Mouse (Mus musculus): ENCODE measurements around the gene Fryl. TPM values are rescaled to one million over a fixed set of nuclear protein-coding genes. Genes with fewer than 3 reads are reported as not detected.

The Fryl gene
- polyA plus RNA-seq, 1 experiment, result 157 TPM

GRCm38 (mm10) chr5:73273171-73273570 is 16.8 kb upstream of the Fryl start:
- TF ChIP-seq CTCF (IDR thresholded peaks at IDR 0.05; ENCODE audit: control insufficient read depth, insufficient read depth, low read length) (no peak), POLR2A (IDR thresholded peaks at IDR 0.05; ENCODE audit: borderline replicate concordance, control insufficient read depth, low read depth, low read length) (no peak)
- Histone ChIP-seq H3K4me3 (replicated peaks; ENCODE audit: control insufficient read depth, low read depth, low read length) (no peak overlapping the region), H3K4me1 (ENCODE audit: control insufficient read depth, insufficient read depth, low read length) (no peaks in the 10 kb centered on the region), H3K27ac (ENCODE audit: control insufficient read depth, insufficient read depth, low read depth, low read length, poor library complexity) (no peak overlapping the region)
- WGBS, result 88% methylated on average over 4 of the region's 4 CpGs

DNA sequence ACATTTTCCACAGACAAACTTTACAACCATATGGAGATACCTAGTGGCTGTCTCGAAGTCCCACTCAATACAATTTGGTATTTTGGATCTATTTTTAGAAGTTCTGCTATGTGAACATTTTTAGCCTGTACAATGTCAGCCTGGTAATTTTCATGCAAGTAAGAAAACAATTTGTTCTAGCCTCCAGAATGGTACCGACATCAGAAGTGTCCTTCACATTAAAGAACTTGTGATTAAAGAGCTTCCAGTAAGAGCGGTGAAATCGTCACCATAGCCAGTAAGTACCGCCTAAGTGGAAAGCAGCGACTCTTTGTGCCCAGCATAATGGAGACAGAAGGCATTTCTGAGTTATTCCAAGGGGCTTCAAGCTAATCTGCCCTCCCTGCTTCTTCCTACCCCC is 14.2 kb upstream of the Fryl start:
- TF ChIP-seq CTCF (IDR thresholded peaks at IDR 0.05; ENCODE audit: control insufficient read depth, insufficient read depth, low read length) (no peak), POLR2A (IDR thresholded peaks at IDR 0.05; ENCODE audit: borderline replicate concordance, control insufficient read depth, low read depth, low read length) (no peak)
- 77% methylated on average over 6 of the region's 6 CpGs for WGBS
- H3K4me3 ChIP-seq (replicated peaks; ENCODE audit: control insufficient read depth, low read depth, low read length), result no peak overlapping the region
- no peak overlapping the region for H3K27ac ChIP-seq (ENCODE audit: control insufficient read depth, insufficient read depth, low read depth, low read length, poor library complexity)
- no peaks in the 10 kb centered on the region for H3K4me1 ChIP-seq (ENCODE audit: control insufficient read depth, insufficient read depth, low read length)

DNA sequence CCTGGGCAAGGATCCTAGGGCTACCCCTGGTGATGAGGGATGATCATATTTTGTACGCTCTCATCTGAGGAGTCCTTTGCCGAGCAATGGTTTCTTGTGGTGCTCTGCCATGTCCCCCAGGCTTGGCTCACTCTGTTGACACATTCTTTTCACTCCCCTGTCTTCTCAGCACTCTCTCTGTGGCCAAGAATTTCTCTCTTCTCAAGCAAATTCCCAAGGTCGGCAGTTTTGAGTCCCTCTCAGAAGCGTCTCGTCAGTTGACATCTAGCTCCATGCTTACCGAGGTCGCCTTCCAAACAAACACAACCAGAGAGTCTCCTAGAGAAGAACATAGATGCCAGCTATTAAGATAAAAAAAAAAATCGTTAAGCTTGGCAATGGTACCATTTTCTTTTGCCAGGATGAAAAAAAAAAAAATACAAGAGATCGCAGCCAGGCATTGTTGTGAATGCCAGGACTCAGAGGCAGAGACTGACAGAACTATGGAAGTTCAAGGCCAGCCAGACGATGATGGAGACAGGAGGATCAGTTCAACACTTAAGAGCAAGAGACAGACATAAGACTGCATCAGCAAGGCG is 12.3 kb upstream of the Fryl start:
- TF ChIP-seq CTCF (IDR thresholded peaks at IDR 0.05; ENCODE audit: control insufficient read depth, insufficient read depth, low read length) (no peak), POLR2A (IDR thresholded peaks at IDR 0.05; ENCODE audit: borderline replicate concordance, control insufficient read depth, low read depth, low read length) (no peak)
- H3K27ac ChIP-seq (ENCODE audit: control insufficient read depth, insufficient read depth, low read depth, low read length, poor library complexity), result no peak overlapping the region
- 87% methylated on average over 11 of the region's 11 CpGs for WGBS
- H3K4me1 ChIP-seq (ENCODE audit: control insufficient read depth, insufficient read depth, low read length), result no peaks in the 10 kb centered on the region
- no peak overlapping the region for H3K4me3 ChIP-seq (replicated peaks; ENCODE audit: control insufficient read depth, low read depth, low read length)

DNA sequence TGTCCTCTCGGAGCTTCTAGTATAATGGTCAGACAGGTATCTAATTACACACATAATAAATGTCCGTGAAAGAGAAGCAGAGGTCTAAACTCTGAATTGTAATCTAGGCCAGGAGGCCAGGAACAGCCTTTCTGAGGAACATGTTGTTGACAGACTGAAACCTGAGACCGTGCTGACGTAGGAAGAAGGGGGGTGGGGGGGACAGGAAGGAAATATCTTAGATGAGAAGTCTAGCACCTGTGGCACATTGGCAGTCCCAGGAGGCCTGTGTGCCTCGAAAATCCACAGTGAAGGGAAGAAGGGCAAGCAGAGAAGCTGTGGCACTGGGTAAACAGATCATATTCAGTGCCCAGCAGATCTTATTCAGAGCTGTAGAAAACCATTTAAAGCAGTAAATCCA is 9.0 kb upstream of the Fryl start:
- H3K27ac ChIP-seq (ENCODE audit: control insufficient read depth, insufficient read depth, low read depth, low read length, poor library complexity), result no peak overlapping the region

DNA sequence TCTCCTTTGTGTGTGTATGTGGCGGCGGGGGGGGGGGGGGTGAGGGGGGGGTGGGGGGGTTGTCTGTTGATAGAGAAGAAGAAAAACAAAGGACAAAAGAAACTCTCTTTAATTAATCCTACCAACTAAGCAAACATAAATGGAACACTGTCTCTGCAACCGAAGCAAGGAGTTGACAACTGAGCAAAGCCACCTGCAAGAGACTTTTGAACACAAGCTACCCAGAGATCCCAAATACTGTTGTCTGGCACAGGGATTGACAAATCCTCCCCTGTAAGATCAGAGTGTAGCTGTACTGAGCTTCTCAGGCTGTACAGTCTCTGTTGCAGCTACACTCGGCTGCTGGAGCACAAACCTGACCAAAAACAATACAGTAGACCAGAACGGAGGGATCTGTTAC is 7.7 kb upstream of the Fryl start:
- WGBS, result 68% methylated on average over 5 of the region's 5 CpGs
- TF ChIP-seq POLR2A (IDR thresholded peaks at IDR 0.05; ENCODE audit: borderline replicate concordance, control insufficient read depth, low read depth, low read length) (no peak), CTCF (IDR thresholded peaks at IDR 0.05; ENCODE audit: control insufficient read depth, insufficient read depth, low read length) (no peak)
- H3K27ac ChIP-seq (ENCODE audit: control insufficient read depth, insufficient read depth, low read depth, low read length, poor library complexity), result no peak overlapping the region
- no peak overlapping the region for H3K4me3 ChIP-seq (replicated peaks; ENCODE audit: control insufficient read depth, low read depth, low read length)
- H3K4me1 ChIP-seq (ENCODE audit: control insufficient read depth, insufficient read depth, low read length), result no peaks in the 10 kb centered on the region

More for the DNA sequence above, 9.0 kb upstream of the Fryl start:
- Histone ChIP-seq H3K4me3 (replicated peaks; ENCODE audit: control insufficient read depth, low read depth, low read length) (no peak overlapping the region), H3K4me1 (ENCODE audit: control insufficient read depth, insufficient read depth, low read length) (no peaks in the 10 kb centered on the region)
- TF ChIP-seq CTCF (IDR thresholded peaks at IDR 0.05; ENCODE audit: control insufficient read depth, insufficient read depth, low read length) (no peak), POLR2A (IDR thresholded peaks at IDR 0.05; ENCODE audit: borderline replicate concordance, control insufficient read depth, low read depth, low read length) (no peak)
- WGBS, result 38% methylated on average over 5 of the region's 5 CpGs

DNA sequence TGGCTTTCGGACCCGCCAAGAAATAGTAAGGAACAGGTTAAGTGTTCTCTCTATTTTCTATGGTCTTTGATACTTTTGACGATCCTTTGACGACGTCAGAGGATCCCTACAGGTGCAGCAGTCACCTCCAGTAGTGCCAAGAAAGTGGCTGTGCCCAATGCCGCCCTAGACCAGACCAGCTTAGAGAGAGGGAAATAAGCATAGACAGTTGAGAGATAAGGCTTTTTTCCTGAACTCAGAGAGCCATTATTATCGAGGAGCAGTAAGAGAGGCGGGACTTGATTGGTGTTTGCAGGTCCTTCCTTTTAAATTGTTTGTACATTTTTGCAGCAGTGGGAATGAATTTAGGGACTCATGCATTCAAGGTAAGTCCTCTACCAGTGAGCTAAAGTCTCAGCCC is 1.3 kb upstream of the Fryl start:
- H3K4me1 ChIP-seq (ENCODE audit: control insufficient read depth, insufficient read depth, low read length), result peaks cover 1% of the 10 kb centered on the region; the same call in 1 of the 2 replicates
- WGBS, result 34% methylated on average over 8 of the region's 8 CpGs
- peak overlapping the region; percentile 41 for H3K4me3 ChIP-seq (replicated peaks; ENCODE audit: control insufficient read depth, low read depth, low read length)
- TF ChIP-seq CTCF (IDR thresholded peaks at IDR 0.05; ENCODE audit: control insufficient read depth, insufficient read depth, low read length) (no peak), POLR2A (IDR thresholded peaks at IDR 0.05; ENCODE audit: borderline replicate concordance, control insufficient read depth, low read depth, low read length) (no peak)
- H3K27ac ChIP-seq (ENCODE audit: control insufficient read depth, insufficient read depth, low read depth, low read length, poor library complexity), result peak overlapping the region; percentile 23; the same call in 1 of the 2 replicates

GRCm38 (mm10) chr5:73257096-73257495 is 677 bp upstream of the Fryl start:
- WGBS, result under 1% methylated on average over 11 of the region's 11 CpGs
- Histone ChIP-seq H3K4me1 (ENCODE audit: control insufficient read depth, insufficient read depth, low read length) (peaks cover 1% of the 10 kb centered on the region; the same call in 1 of the 2 replicates), H3K4me3 (replicated peaks; ENCODE audit: control insufficient read depth, low read depth, low read length) (peak overlapping the region; percentile 72), H3K27ac (ENCODE audit: control insufficient read depth, insufficient read depth, low read depth, low read length, poor library complexity) (peak overlapping the region; percentile 83; the same call in 1 of the 2 replicates)
- no peak for TF ChIP-seq POLR2A (IDR thresholded peaks at IDR 0.05; ENCODE audit: borderline replicate concordance, control insufficient read depth, low read depth, low read length)
- TF ChIP-seq CTCF (IDR thresholded peaks at IDR 0.05; ENCODE audit: control insufficient read depth, insufficient read depth, low read length), result no peak

DNA sequence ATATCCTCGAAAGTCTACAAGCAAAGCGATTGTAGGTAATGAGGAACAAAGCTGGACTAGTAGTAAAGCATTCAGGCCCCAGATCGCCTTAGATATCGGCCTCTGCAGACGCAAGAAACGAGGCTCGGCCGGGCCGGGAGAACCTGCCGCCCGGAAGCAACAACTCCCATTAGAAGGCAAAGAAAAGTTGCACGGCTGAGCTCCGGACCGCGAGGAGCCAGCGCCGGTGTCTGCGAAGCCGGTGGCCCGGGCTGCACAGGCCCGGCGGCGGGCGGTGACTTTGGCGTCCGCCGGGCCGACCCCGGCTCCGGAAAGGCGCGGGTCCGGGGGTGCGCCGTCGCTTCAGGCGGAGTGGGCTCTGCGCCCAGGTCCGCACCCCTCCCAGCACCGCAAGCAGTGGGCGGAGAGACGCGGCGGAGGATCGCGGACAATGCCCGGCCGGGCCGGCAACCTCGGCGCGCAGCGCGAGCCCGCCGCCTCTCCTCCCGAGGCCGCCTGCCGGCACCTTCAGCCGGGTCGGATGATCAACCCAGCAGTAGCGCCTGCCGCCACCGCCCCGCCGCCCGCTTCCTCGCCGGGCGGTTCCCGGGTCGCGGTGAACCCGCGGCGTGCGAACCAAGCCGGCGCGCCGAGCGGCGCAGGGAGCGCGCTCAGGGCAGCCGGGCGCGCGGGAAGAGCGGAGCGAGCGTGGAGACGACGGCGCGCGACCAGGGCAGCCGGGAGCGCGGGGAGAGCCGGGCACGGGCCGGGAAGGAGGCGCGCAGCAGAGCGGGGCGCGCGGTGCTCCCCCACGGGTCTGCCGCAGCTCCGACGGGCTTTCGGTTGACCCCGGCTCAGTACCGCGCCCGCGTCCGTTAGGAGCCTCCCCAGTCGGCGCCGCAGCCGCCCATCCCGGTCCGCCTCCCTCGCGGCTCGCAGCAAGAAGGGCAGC is 833 bp downstream of the Fryl start:
- under 1% methylated on average over 129 of the region's 129 CpGs for WGBS
- TF ChIP-seq POLR2A (IDR thresholded peaks at IDR 0.05; ENCODE audit: borderline replicate concordance, control insufficient read depth, low read depth, low read length) (peak; percentile 34; the same call in 1 of the 2 replicates), CTCF (IDR thresholded peaks at IDR 0.05; ENCODE audit: control insufficient read depth, insufficient read depth, low read length) (no peak)
- Histone ChIP-seq H3K27ac (ENCODE audit: control insufficient read depth, insufficient read depth, low read depth, low read length, poor library complexity) (peak overlapping the region; percentile 95), H3K4me3 (replicated peaks; ENCODE audit: control insufficient read depth, low read depth, low read length) (peak overlapping the region; percentile 80), H3K4me1 (ENCODE audit: control insufficient read depth, insufficient read depth, low read length) (peaks cover 1% of the 10 kb centered on the region; the same call in 1 of the 2 replicates)

Measured in bone marrow, adult 2 months (tissue).